Mouse (Mus musculus) liver, adult 2 months (tissue): ENCODE data around the gene Epha4.

Experiments
- CTCF ChIP-seq: fragments of 200-500 bp; IDR thresholded peaks from 2 replicates; pipeline ENCODE4 v1.5.1; 2011; ENCODE audit warnings: low read depth, low read length, control low read depth
- POLR2A ChIP-seq: fragments of 200-500 bp; IDR thresholded peaks from 2 replicates; pipeline ENCODE4 v1.6.1; 2011; ENCODE audit warnings: low read length, control low read depth; ENCODE audit not compliant: insufficient read depth; ENCODE audit errors: extremely low read depth

DNA sequence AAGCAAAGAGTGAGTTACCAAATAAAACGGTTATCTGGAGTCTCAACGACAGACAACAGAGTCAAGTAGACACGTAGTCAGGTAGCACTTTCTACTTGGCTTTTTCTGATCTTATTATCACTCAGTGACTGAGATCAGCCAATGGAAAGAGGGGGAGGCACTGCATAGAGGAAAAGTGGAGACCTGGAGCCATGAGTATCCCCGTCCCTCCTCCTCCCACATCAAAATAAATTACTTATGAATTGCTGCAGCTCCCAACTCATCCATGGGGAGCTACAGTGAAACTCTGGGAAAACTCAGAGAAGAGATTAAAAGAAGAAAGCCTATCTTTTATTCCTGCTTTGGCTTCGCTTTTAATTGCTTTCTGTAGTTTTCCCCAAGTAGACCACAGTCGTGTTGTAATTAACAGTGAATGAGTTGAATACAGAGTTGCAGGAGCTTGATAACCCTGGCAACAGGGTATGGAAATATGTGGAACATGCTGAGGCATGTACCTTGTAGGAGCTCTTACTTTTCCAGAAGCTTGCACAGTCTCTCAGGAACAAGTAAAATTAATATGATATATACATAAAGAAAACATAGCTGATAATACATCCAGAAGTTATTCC lies 17.8 kb upstream of the Epha4 start:
- TF ChIP-seq POLR2A (no peak), CTCF (no peak)
